Mouse (Mus musculus) stomach, embryonic 15.5 days (tissue): Measurements from ENCODE around the gene Zmat1. TPM values are rescaled to one million over a fixed set of nuclear protein-coding genes. Genes with fewer than 3 reads are reported as not detected.

ENCODE experiments used
- ATAC-seq: fragments of 200-750 bp; cut with Nextera tagmentation; 2 replicates; pipeline ENCODE4 v1.8.0; 2017; ENCODE audit warnings: low read depth, moderate number of reproducible peaks, moderate TSS enrichment; ENCODE audit not compliant: insufficient read depth, low FRiP score
- H3K27ac ChIP-seq: fragments of 300-500 bp; sonication (generic); 2 replicates; pipeline ENCODE4 v1.5.1; 2015; ENCODE audit warnings: mild to moderate bottlenecking, inconsistent platforms
- H3K27me3 ChIP-seq: fragments of 300-500 bp; sonication (generic); replicated peaks from 2 replicates; pipeline ENCODE4 v1.6.1; 2015; ENCODE audit warnings: inconsistent platforms
- H3K36me3 ChIP-seq: fragments of 300-500 bp; sonication (generic); 2 replicates; pipeline ENCODE4 v1.6.1; 2015; ENCODE audit warnings: inconsistent platforms
- H3K4me1 ChIP-seq: fragments of 300-500 bp; sonication (generic); 2 replicates; pipeline ENCODE4 v1.6.1; 2015; ENCODE audit warnings: inconsistent platforms
- H3K4me2 ChIP-seq: fragments of 300-500 bp; sonication (generic); 2 replicates; pipeline ENCODE4 v1.6.1; 2015; ENCODE audit warnings: mild to moderate bottlenecking, inconsistent platforms
- H3K4me3 ChIP-seq: fragments of 300-500 bp; sonication (generic); replicated peaks from 2 replicates; pipeline ENCODE4 v1.5.1; 2015; ENCODE audit warnings: inconsistent platforms
- H3K9ac ChIP-seq: fragments of 300-500 bp; sonication (generic); 2 replicates; pipeline ENCODE4 v1.6.1; 2015; ENCODE audit warnings: inconsistent platforms
- H3K9me3 ChIP-seq: fragments of 300-500 bp; sonication (generic); 2 replicates; pipeline ENCODE4 v1.6.1; 2016; ENCODE audit warnings: inconsistent platforms
- whole genome bisulfite sequencing: fragments of 180-500 bp; shearing (Covaris S2); methylation state at CpG from one replicate; pipeline ENCODE4 v1.1.7; 2015; 5-methylcytosine and 5-hydroxymethylcytosine counted together
- polyA plus RNA-seq: library from polyadenylated mRNA; unstranded; fragments of >200 nt; fragmentation: Nextera tagmentation; extraction: Ambion mirVana; gene quantifications from 2 replicates; pipeline ENCODE4 v1.2.1, GENCODE M21; 2015

The Zmat1 gene
- polyA plus RNA-seq, 1 experiment from 2014 or later, result 5.4 TPM

- WGBS, result 59% methylated on average over 7 of the region's 7 CpGs
- no peaks in the 10 kb centered on the region for H3K27me3 ChIP-seq
- H3K9me3 ChIP-seq, result no peaks in the 10 kb centered on the region
- H3K9ac ChIP-seq, result no peak overlapping the region
- H3K4me1 ChIP-seq, result no peaks in the 10 kb centered on the region
- no peak for ATAC-seq
- no peak overlapping the region for H3K27ac ChIP-seq
- H3K4me2 ChIP-seq, result no peak overlapping the region
- no peak overlapping the region for H3K4me3 ChIP-seq
- no peaks in the 10 kb centered on the region for H3K36me3 ChIP-seq
Measured at GRCm38 (mm10) chrX:134923675-134924424, 85.2 kb downstream of the Zmat1 start.

Other genes with a start within 250 kb of the Zmat1 start
- gene Armcx2, start 200.0 kb downstream of the Zmat1 start, polyA plus RNA-seq, result 53.8 and 61.9 TPM in 2 replicates
- gene Nxf2, start 44.5 kb downstream of the Zmat1 start, polyA plus RNA-seq, result 0.50 and 0.83 TPM in 2 replicates
- gene Gm15023, start 168.4 kb upstream of the Zmat1 start, polyA plus RNA-seq, result not detected in 2 replicates
- gene Tceal6, start 201.5 kb upstream of the Zmat1 start, polyA plus RNA-seq, result 0.90 and 1.3 TPM in 2 replicates